Mouse (Mus musculus) CH12.LX (cell line): Measurements from ENCODE around the gene Col27a1. TPM values are rescaled to one million over a fixed set of nuclear protein-coding genes. Genes with fewer than 3 reads are reported as not detected.

Experiments used
- DNase-seq: peaks from one replicate; pipeline ENCODE4 v3.0.0-alpha.2; 2013; ENCODE audit errors: extremely low read depth
- H3K27ac ChIP-seq: 2 replicates; pipeline ENCODE4 v1.5.1; 2012; ENCODE audit warnings: low read depth, mild to moderate bottlenecking, control low read depth, moderate library complexity; ENCODE audit not compliant: insufficient read depth
- H3K27me3 ChIP-seq: replicated peaks from 2 replicates; pipeline ENCODE3; 2012; ENCODE audit warnings: inconsistent platforms
- H3K36me3 ChIP-seq, 2 experiments: replicated peaks in 1 of 2; 2 replicates each; pipeline versions ENCODE3 to v1.6.1; 2012; ENCODE audit warnings: inconsistent platforms in 1 of 2, low read length in 1 of 2, mild to moderate bottlenecking in 1 of 2, mixed read lengths in 1 of 2, moderate library complexity in 1 of 2; ENCODE audit not compliant: control insufficient read depth in 1 of 2, insufficient read depth in 1 of 2
- H3K4me1 ChIP-seq, 2 experiments: 2 replicates each; pipeline ENCODE4 v1.6.1; 2012; ENCODE audit warnings: inconsistent platforms in 1 of 2, moderate library complexity in 1 of 2; ENCODE audit not compliant: insufficient read depth in 2 of 2, control insufficient read depth in 1 of 2
- H3K4me2 ChIP-seq: 2 replicates; pipeline ENCODE4 v1.6.1; 2012; ENCODE audit warnings: low read depth, mild to moderate bottlenecking, control low read depth; ENCODE audit not compliant: poor library complexity, insufficient read depth, severe bottlenecking
- H3K4me3 ChIP-seq, 3 experiments: fragments of 150-350 bp in 1 of 3; sonication (generic) in 1 of 3; replicated peaks in 1 of 3; 2 replicates each; pipeline versions ENCODE3 to v1.5.1; 2011 to 2012; ENCODE audit warnings: low read depth in 2 of 3, low read length in 2 of 3, mild to moderate bottlenecking in 2 of 3, moderate library complexity in 2 of 3, control low read depth in 1 of 3, improper control_type of control experiment in 1 of 3, inconsistent platforms in 1 of 3, mixed read lengths in 1 of 3; ENCODE audit not compliant: poor library complexity in 1 of 3
- H3K79me2 ChIP-seq: replicated peaks from 2 replicates; pipeline ENCODE4 v1.6.1; 2012; ENCODE audit warnings: mild to moderate bottlenecking, moderate library complexity; ENCODE audit not compliant: control insufficient read depth, poor library complexity, insufficient read depth, severe bottlenecking; ENCODE audit errors: extremely low read depth
- H3K9ac ChIP-seq: 2 replicates; pipeline ENCODE4 v1.6.1; 2012; ENCODE audit warnings: low read depth, mild to moderate bottlenecking, control low read depth, moderate library complexity; ENCODE audit not compliant: insufficient read depth
- H3K9me3 ChIP-seq: replicated peaks from 2 replicates; pipeline ENCODE3; 2012; ENCODE audit warnings: low read length, inconsistent platforms, mixed read lengths
- BHLHE40 ChIP-seq: IDR thresholded peaks from 2 replicates; pipeline ENCODE4 v1.6.1; 2011; ENCODE audit warnings: mild to moderate bottlenecking, low read depth, low read length, improper control_type of control experiment
- CTCF ChIP-seq, 2 experiments: IDR thresholded peaks in 1 of 2; conservative IDR thresholded peaks in 1 of 2; 2 replicates each; pipeline ENCODE4 v1.5.1; 2011 to 2012; ENCODE audit warnings: low read depth in 2 of 2, low read length in 2 of 2, improper control_type of control experiment in 1 of 2, inconsistent platforms in 1 of 2, mild to moderate bottlenecking in 1 of 2, moderate library complexity in 1 of 2
- ELF1 ChIP-seq: IDR thresholded peaks from 2 replicates; pipeline ENCODE4 v1.6.1; 2014; ENCODE audit warnings: low read depth, mild to moderate bottlenecking, inconsistent platforms, low read length, improper control_type of control experiment
- EP300 ChIP-seq: IDR thresholded peaks from 2 replicates; pipeline ENCODE4 v1.6.1; 2011; ENCODE audit warnings: low read length, improper control_type of control experiment
- ETS1 ChIP-seq: conservative IDR thresholded peaks from 2 replicates; pipeline ENCODE4 v1.6.1; 2012; ENCODE audit warnings: low read depth, mild to moderate bottlenecking, inconsistent platforms, low read length, improper control_type of control experiment, moderate library complexity
- GABPA ChIP-seq: IDR thresholded peaks from 2 replicates; pipeline ENCODE4 v1.6.1; 2012; ENCODE audit warnings: low read depth, low read length, improper control_type of control experiment, inconsistent platforms; ENCODE audit not compliant: insufficient replicate concordance
- HCFC1 ChIP-seq: IDR thresholded peaks from 2 replicates; pipeline ENCODE4 v1.6.1; 2012; ENCODE audit warnings: low read depth, mild to moderate bottlenecking, inconsistent platforms, low read length, improper control_type of control experiment
- IRF4 ChIP-seq: IDR thresholded peaks from 2 replicates; pipeline ENCODE4 v1.6.1; 2014; ENCODE audit warnings: low read depth, mild to moderate bottlenecking, inconsistent platforms, low read length, improper control_type of control experiment
- MAFK ChIP-seq: IDR thresholded peaks from 2 replicates; pipeline ENCODE4 v1.6.1; 2011; ENCODE audit warnings: low read length, improper control_type of control experiment; ENCODE audit not compliant: insufficient replicate concordance
- MAX ChIP-seq: IDR thresholded peaks from 2 replicates; pipeline ENCODE4 v1.6.1; 2011; ENCODE audit warnings: low read length, improper control_type of control experiment
- MAZ ChIP-seq: IDR thresholded peaks from 2 replicates; pipeline ENCODE4 v1.6.1; 2012; ENCODE audit warnings: low read depth, mild to moderate bottlenecking, inconsistent platforms, low read length, improper control_type of control experiment, moderate library complexity
- MYC ChIP-seq: IDR thresholded peaks from 2 replicates; pipeline ENCODE4 v1.6.1; 2011; ENCODE audit warnings: low read depth, mild to moderate bottlenecking, improper control_type of control experiment, low read length
- NELFE ChIP-seq: IDR thresholded peaks from 2 replicates; pipeline ENCODE4 v1.6.1; 2011; ENCODE audit warnings: low read depth, low read length, improper control_type of control experiment
- NRF1 ChIP-seq: IDR thresholded peaks from 2 replicates; pipeline ENCODE4 v1.6.1; 2014; ENCODE audit warnings: low read depth, mild to moderate bottlenecking, inconsistent platforms, low read length, improper control_type of control experiment, moderate library complexity
- PAX5 ChIP-seq: IDR thresholded peaks from 2 replicates; pipeline ENCODE4 v1.6.1; 2012; ENCODE audit warnings: low read length, inconsistent platforms, mixed read lengths
- POLR2AphosphoS2 ChIP-seq: IDR thresholded peaks from 2 replicates; pipeline ENCODE4 v1.6.1; 2011; ENCODE audit warnings: low read depth, low read length, improper control_type of control experiment
- RAD21 ChIP-seq: IDR thresholded peaks from 2 replicates; pipeline ENCODE4 v1.6.1; 2011; ENCODE audit warnings: low read depth, mild to moderate bottlenecking, low read length, improper control_type of control experiment, moderate library complexity
- RCOR1 ChIP-seq: conservative IDR thresholded peaks from 2 replicates; pipeline ENCODE4 v1.6.1; 2012; ENCODE audit warnings: low read depth, mild to moderate bottlenecking, inconsistent platforms, low read length, improper control_type of control experiment
- SMC3 ChIP-seq: IDR thresholded peaks from 2 replicates; pipeline ENCODE4 v1.6.1; 2011; ENCODE audit warnings: low read depth, low read length, improper control_type of control experiment
- TCF12 ChIP-seq: IDR thresholded peaks from 2 replicates; pipeline ENCODE4 v1.6.1; 2014; ENCODE audit warnings: low read depth, mild to moderate bottlenecking, inconsistent platforms, low read length, improper control_type of control experiment
- UBTF ChIP-seq: IDR thresholded peaks from 2 replicates; pipeline ENCODE4 v1.6.1; 2012; ENCODE audit warnings: low read depth, mild to moderate bottlenecking, inconsistent platforms, low read length, improper control_type of control experiment, moderate library complexity
- USF1 ChIP-seq: IDR thresholded peaks from 2 replicates; pipeline ENCODE4 v1.6.1; 2014; ENCODE audit warnings: low read depth, mild to moderate bottlenecking, inconsistent platforms, low read length, improper control_type of control experiment
- ZC3H11A ChIP-seq: IDR thresholded peaks from 2 replicates; pipeline ENCODE4 v1.6.1; 2012; ENCODE audit warnings: low read depth, mild to moderate bottlenecking, inconsistent platforms, low read length, improper control_type of control experiment
- ZMIZ1 ChIP-seq: IDR thresholded peaks from 2 replicates; pipeline ENCODE4 v1.6.1; 2012; ENCODE audit warnings: low read depth, mild to moderate bottlenecking, inconsistent platforms, low read length, improper control_type of control experiment
- ZNF384 ChIP-seq: IDR thresholded peaks from 2 replicates; pipeline ENCODE4 v1.6.1; 2012; ENCODE audit warnings: low read depth, low read length, improper control_type of control experiment, inconsistent platforms
- dilution Hi-C: fragments of 300-500 bp; cut with MboI; formaldehyde crosslinking; loops from 2 replicates; pipeline ENCODE4 v1.14.3; 2020; ENCODE audit warnings: low sequenced_read_pairs; ENCODE audit not compliant: extremely low pct_unique_long_range_greater_than_20kb, extremely low pct_ligation_motif_present
- in situ Hi-C: fragments of 300-500 bp; cut with MboI; formaldehyde crosslinking; loops from 3 replicates; pipeline ENCODE4 v1.14.3; 2019; ENCODE audit warnings: low sequenced_read_pairs, low pct_ligation_motif_present, low pct_unique_long_range_greater_than_20kb, mixed read lengths
- polyA plus RNA-seq: library from polyadenylated mRNA; unstranded; fragments of >175 nt; gene quantifications from 2 replicates; pipeline ENCODE4 v1.2.1, GENCODE M21; 2012; ENCODE audit warnings: low read depth; ENCODE audit not compliant: insufficient read length
- total RNA-seq, 2 experiments: library from RNA; depleted of rRNA; stranded (reverse); fragments of 300-350 nt in 1 of 2; fragments of >200 nt in 1 of 2; gene quantifications; 2 replicates each; pipeline ENCODE4 v1.2.3; 2012 to 2014

Gene Col27a1
- total and polyA plus RNA-seq, 3 experiments: 0.04 to 0.05 TPM; not detected in 1

- H3K27ac ChIP-seq: no peak overlapping the region
- DNase-seq: no peak
- no peaks in the 10 kb centered on the region for H3K36me3 ChIP-seq
- no peaks in the 10 kb centered on the region for H3K79me2 ChIP-seq
- H3K4me3 ChIP-seq: no peak overlapping the region
- no peaks in the 10 kb centered on the region for H3K4me1 ChIP-seq
- TF ChIP-seq USF1 (no peak), MYC (no peak), MAZ (no peak), ETS1 (no peak), EP300 (no peak), GABPA (no peak), TCF12 (no peak), ELF1 (no peak), MAFK (no peak), BHLHE40 (no peak), PAX5 (no peak), UBTF (no peak), RAD21 (no peak)
- H3K9me3 ChIP-seq: peaks cover 3% of the 10 kb centered on the region
- H3K27me3 ChIP-seq: peaks cover 94% of the 10 kb centered on the region
- dilution Hi-C loops: no loop called here
- in situ Hi-C loops: no loop called here
- no peak overlapping the region for H3K9ac ChIP-seq
- H3K4me2 ChIP-seq: no peak overlapping the region
Observed at GRCm38 (mm10) chr4:63238141-63238540, 24.3 kb downstream of the Col27a1 start.

- Histone ChIP-seq H3K36me3 (no peaks in the 10 kb centered on the region), H3K27me3 (peaks cover 94% of the 10 kb centered on the region), H3K27ac (no peak overlapping the region), H3K4me1 (no peaks in the 10 kb centered on the region), H3K9ac (no peak overlapping the region), H3K9me3 (peaks cover 3% of the 10 kb centered on the region), H3K79me2 (no peaks in the 10 kb centered on the region), H3K4me2 (no peak overlapping the region), H3K4me3 (no peak overlapping the region)
- TF ChIP-seq TCF12 (no peak), CTCF (conservative IDR thresholded peaks at IDR 0.05 in 1 of 2, IDR thresholded peaks at IDR 0.05 in 1 of 2; ENCODE audit: low read depth in 2 of 2, low read length in 2 of 2) (no peak), POLR2AphosphoS2 (no peak), ZC3H11A (no peak), IRF4 (no peak), MAZ (no peak), UBTF (no peak), NELFE (no peak), RCOR1 (no peak), HCFC1 (no peak), BHLHE40 (no peak), ZMIZ1 (no peak), NRF1 (no peak), ZNF384 (no peak), EP300 (no peak), MAX (no peak), SMC3 (no peak), MAFK (no peak)
- in situ Hi-C loops: no loop called here
- dilution Hi-C loops: no loop called here
- DNase-seq: no peak
Observed at GRCm38 (mm10) chr4:63238722-63239121, 24.9 kb downstream of the Col27a1 start.
